Mouse (Mus musculus): ENCODE data around the gene Nubp2. TPM values are rescaled to one million over a fixed set of nuclear protein-coding genes. Genes with fewer than 3 reads are reported as not detected.

Gene Nubp2
- polyA plus RNA-seq, 1 experiment = 36.7 TPM

DNA sequence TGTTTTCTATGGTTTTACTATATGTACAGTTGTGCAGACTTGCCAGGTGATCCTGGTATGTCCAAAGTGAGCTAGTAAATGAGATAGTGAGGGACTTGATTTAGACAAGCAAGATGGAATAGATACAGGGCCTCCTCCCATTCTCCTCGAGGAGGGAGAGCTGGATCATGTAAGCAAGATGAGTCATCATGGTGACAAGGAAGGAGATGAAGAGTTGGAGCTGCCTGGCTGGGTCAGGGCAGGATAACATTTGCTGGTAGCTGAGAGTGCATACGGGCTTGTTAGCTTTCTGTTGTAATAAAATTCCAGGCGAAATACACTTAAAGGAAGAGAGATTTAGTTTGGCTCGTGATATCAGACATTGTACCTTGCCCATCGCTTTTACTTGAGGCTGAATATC, 45.8 kb downstream of the Nubp2 start:
- DNase-seq = no peak
- TF ChIP-seq POLR2A (IDR thresholded peaks at IDR 0.05; ENCODE audit: borderline replicate concordance, extremely low read depth, low read depth, low read length) (no peak), CTCF (IDR thresholded peaks at IDR 0.05; ENCODE audit: insufficient read depth, low read length) (no peak)
- 48% methylated on average over 5 of the region's 5 CpGs for WGBS
- no peak overlapping the region for H3K4me3 ChIP-seq (replicated peaks; ENCODE audit: extremely low read depth, low read depth, low read length)
- H3K4me1 ChIP-seq (ENCODE audit: control insufficient read depth, insufficient read depth, low read length) = no peaks in the 10 kb centered on the region

GRCm38 (mm10) chr17:24839842-24840241, 46.3 kb downstream of the Nubp2 start, which contains the start of gene Hagh:
Gene Hagh (plus strand): TSS chr17:24840143.
- Histone ChIP-seq H3K4me3 (replicated peaks; ENCODE audit: extremely low read depth, low read depth, low read length) (no peak within 1 kb of the TSS), H3K4me1 (ENCODE audit: control insufficient read depth, insufficient read depth, low read length) (no peaks in the 10 kb centered on the region)
- 57% methylated on average over 8 of the region's 8 CpGs for WGBS
- DNase-seq = no peak
- TF ChIP-seq CTCF (IDR thresholded peaks at IDR 0.05; ENCODE audit: insufficient read depth, low read length) (no peak), POLR2A (IDR thresholded peaks at IDR 0.05; ENCODE audit: borderline replicate concordance, extremely low read depth, low read depth, low read length) (no peak)

Other genes with a start within 250 kb of the Nubp2 start
- gene Slc9a3r2, start 236.0 kb downstream of the Nubp2 start, polyA plus RNA-seq (2012; rRNA removed) = 507 and 712 TPM in 2 replicates
- 77.9 and 131 TPM in 2 replicates for gene Npw, start 227.9 kb downstream of the Nubp2 start, polyA plus RNA-seq (2012; rRNA removed)
- gene Zfp598, start 216.7 kb downstream of the Nubp2 start, polyA plus RNA-seq (2012; rRNA removed) = 89.7 and 89.8 TPM in 2 replicates
- 0.46 and 0.62 TPM in 2 replicates for gene Syngr3, start 196.4 kb downstream of the Nubp2 start, polyA plus RNA-seq (2012; rRNA removed)
- gene Gfer, start 190.2 kb downstream of the Nubp2 start, polyA plus RNA-seq (2012; rRNA removed) = 13.7 and 20.3 TPM in 2 replicates
- 13.2 and 14.2 TPM in 2 replicates for gene Noxo1, start 190.1 kb downstream of the Nubp2 start, polyA plus RNA-seq (2012; rRNA removed)
- 45.4 and 60.7 TPM in 2 replicates for gene Tbl3, start 178.7 kb downstream of the Nubp2 start, polyA plus RNA-seq (2012; rRNA removed)
- gene Rnf151, start 168.3 kb downstream of the Nubp2 start, polyA plus RNA-seq (2012; rRNA removed) = 0.29 and 0.57 TPM in 2 replicates
- gene Rps2, start 168.2 kb downstream of the Nubp2 start, polyA plus RNA-seq (2012; rRNA removed) = 1,603 and 2,135 TPM in 2 replicates
- 174 and 218 TPM in 2 replicates for gene Ndufb10, start 161.9 kb downstream of the Nubp2 start, polyA plus RNA-seq (2012; rRNA removed)
- 0.26 and 6.4 TPM in 2 replicates for gene Rpl3l, start 158.5 kb downstream of the Nubp2 start, polyA plus RNA-seq (2012; rRNA removed)
- gene Msrb1, start 149.7 kb downstream of the Nubp2 start, polyA plus RNA-seq (2012; rRNA removed) = 84.4 and 103 TPM in 2 replicates
- gene Hs3st6, start 133.4 kb downstream of the Nubp2 start, polyA plus RNA-seq (2012; rRNA removed) = 6.4 and 8.9 TPM in 2 replicates
- gene Meiob, start 82.1 kb downstream of the Nubp2 start, polyA plus RNA-seq (2012; rRNA removed) = not detected in 2 replicates
- 56.1 and 83.4 TPM in 2 replicates for gene Hagh, start 46.2 kb downstream of the Nubp2 start, polyA plus RNA-seq (2012; rRNA removed)
- gene Fahd1, start 36.0 kb downstream of the Nubp2 start, polyA plus RNA-seq (2012; rRNA removed) = 6.4 and 7.8 TPM in 2 replicates
- gene Igfals, start 20.4 kb downstream of the Nubp2 start, polyA plus RNA-seq (2012; rRNA removed) = 3.0 and 3.9 TPM in 2 replicates
- 76.4 and 85.4 TPM in 2 replicates for gene Spsb3, start 294 bp upstream of the Nubp2 start, polyA plus RNA-seq (2012; rRNA removed)
- 41.1 and 48.0 TPM in 2 replicates for gene Eme2, start 8.7 kb upstream of the Nubp2 start, polyA plus RNA-seq (2012; rRNA removed)
- gene Mrps34, start 8.8 kb upstream of the Nubp2 start, polyA plus RNA-seq (2012; rRNA removed) = 100 and 115 TPM in 2 replicates
- 55.8 and 69.4 TPM in 2 replicates for gene Nme3, start 10.2 kb upstream of the Nubp2 start, polyA plus RNA-seq (2012; rRNA removed)
- 110 and 119 TPM in 2 replicates for gene Mapk8ip3, start 50.6 kb upstream of the Nubp2 start, polyA plus RNA-seq (2012; rRNA removed)
- gene Jpt2, start 74.3 kb upstream of the Nubp2 start, polyA plus RNA-seq (2012; rRNA removed) = 6.1 and 10.2 TPM in 2 replicates
- gene Cramp1l, start 129.4 kb upstream of the Nubp2 start, polyA plus RNA-seq (2012; rRNA removed) = 16.4 and 18.0 TPM in 2 replicates
- gene Ift140, start 129.7 kb upstream of the Nubp2 start, polyA plus RNA-seq (2012; rRNA removed) = 9.1 and 11.1 TPM in 2 replicates
- 340 and 393 TPM in 2 replicates for gene Tmem204, start 197.2 kb upstream of the Nubp2 start, polyA plus RNA-seq (2012; rRNA removed)
- gene Telo2, start 229.6 kb upstream of the Nubp2 start, polyA plus RNA-seq (2012; rRNA removed) = 17.9 and 19.2 TPM in 2 replicates
- not detected in 2 replicates for gene Ptx4, start 234.4 kb upstream of the Nubp2 start, polyA plus RNA-seq (2012; rRNA removed)
- 35.3 and 44.6 TPM in 2 replicates for gene Clcn7, start 247.0 kb upstream of the Nubp2 start, polyA plus RNA-seq (2012; rRNA removed)

Measured in lung, adult 2 months (tissue).